Mouse (Mus musculus) limb, embryonic 14.5 days (tissue): ENCODE data around the gene Slc48a1. TPM values are rescaled to one million over a fixed set of nuclear protein-coding genes. Genes with fewer than 3 reads are reported as not detected.
A peak's percentile ranks its signal among the peaks of the same experiment; 100 is the strongest.

Experiments used
- ATAC-seq: fragments of 200-750 bp; cut with Nextera tagmentation; 2 replicates; pipeline ENCODE4 v1.8.0; 2017; ENCODE audit warnings: low read depth, moderate number of reproducible peaks, moderate TSS enrichment; ENCODE audit not compliant: low FRiP score
- DNase-seq: peaks from one replicate; pipeline ENCODE4 v3.0.0-alpha.2; 2015; ENCODE audit warnings: low spot score
- H3K27ac ChIP-seq: fragments of 300-500 bp; sonication (generic); replicated peaks from 2 replicates; pipeline ENCODE4 v1.5.1; 2014; ENCODE audit warnings: low read depth, mild to moderate bottlenecking, low read length, moderate library complexity, mixed read lengths
- H3K27me3 ChIP-seq: fragments of 300-500 bp; sonication (generic); 2 replicates; pipeline ENCODE4 v1.6.1; 2014; ENCODE audit warnings: low read length, mixed read lengths; ENCODE audit not compliant: control insufficient read depth, insufficient read depth
- H3K36me3 ChIP-seq: fragments of 300-500 bp; sonication (generic); 2 replicates; pipeline ENCODE4 v1.6.1; 2014; ENCODE audit warnings: mild to moderate bottlenecking, low read length, moderate library complexity, mixed read lengths; ENCODE audit not compliant: control insufficient read depth, insufficient read depth
- H3K4me1 ChIP-seq: fragments of 300-500 bp; sonication (generic); 2 replicates; pipeline ENCODE4 v1.6.1; 2014; ENCODE audit warnings: antibody characterized with exemption, low read length, mixed read lengths; ENCODE audit not compliant: control insufficient read depth, insufficient read depth
- H3K4me2 ChIP-seq: fragments of 300-500 bp; sonication (generic); replicated peaks from 2 replicates; pipeline ENCODE4 v1.6.1; 2014; ENCODE audit warnings: low read depth, mild to moderate bottlenecking, low read length, moderate library complexity; ENCODE audit not compliant: severe bottlenecking
- H3K4me3 ChIP-seq: fragments of 300-500 bp; sonication (generic); replicated peaks from 2 replicates; pipeline ENCODE4 v1.5.1; 2014; ENCODE audit warnings: low read length
- H3K9ac ChIP-seq: fragments of 300-500 bp; sonication (generic); 2 replicates; pipeline ENCODE4 v1.6.1; 2014; ENCODE audit warnings: mild to moderate bottlenecking, low read depth, low read length, moderate library complexity; ENCODE audit not compliant: severe bottlenecking
- H3K9me3 ChIP-seq: fragments of 300-500 bp; sonication (generic); 2 replicates; pipeline ENCODE4 v1.6.1; 2016; ENCODE audit warnings: low read length; ENCODE audit not compliant: control insufficient read depth
- POLR2A ChIP-seq: fragments of 200-500 bp; IDR thresholded peaks from 2 replicates; pipeline ENCODE4 v1.8.0; 2012; ENCODE audit warnings: inconsistent platforms, mild to moderate bottlenecking, moderate library complexity, borderline replicate concordance; ENCODE audit not compliant: insufficient read depth, insufficient read length; ENCODE audit errors: extremely low read depth
- WGBS: fragments of 180-500 bp; shearing (Covaris S2); extraction: QIAGEN DNeasy Blood & Tissue Kit; methylation state at CpG from one replicate; pipeline ENCODE4 v1.1.7; 2014; 5-methylcytosine and 5-hydroxymethylcytosine counted together
- polyA plus RNA-seq, 2 experiments: library from polyadenylated mRNA; depleted of rRNA in 1 of 2; stranded (reverse) in 1 of 2; unstranded in 1 of 2; fragments of >200 nt; fragmentation: Nextera tagmentation in 1 of 2; extraction: Ambion mirVana in 1 of 2; gene quantifications; 2 replicates each; pipeline versions ENCODE4 v1.2.1 to v1.2.3; 2012 to 2014

The Slc48a1 gene
- polyA plus RNA-seq, 2 experiments = 23.4 to 46.2 TPM

- WGBS = 2% methylated on average over 35 of the region's 84 CpGs
- H3K27ac ChIP-seq = peak overlapping the region; percentile 97
- H3K4me2 ChIP-seq = peak overlapping the region; percentile 79
- no peak for TF ChIP-seq POLR2A
- ATAC-seq = peak; percentile 86
- no peaks in the 10 kb centered on the region for H3K27me3 ChIP-seq
- peak; percentile 76 for DNase-seq
- H3K9ac ChIP-seq = peak overlapping the region; percentile 98
- H3K4me1 ChIP-seq = peaks cover 37% of the 10 kb centered on the region
- H3K4me3 ChIP-seq = peak overlapping the region; percentile 82
- H3K36me3 ChIP-seq = no peaks in the 10 kb centered on the region
- H3K9me3 ChIP-seq = no peaks in the 10 kb centered on the region
Observed at GRCm38 (mm10) chr15:97831242-97831986, 53.1 kb downstream of the Slc48a1 start.

GRCm38 (mm10) chr15:97831987-97832640, 53.8 kb downstream of the Slc48a1 start:
- Histone ChIP-seq H3K27ac (peak overlapping the region; percentile 97), H3K36me3 (no peaks in the 10 kb centered on the region), H3K4me3 (peak overlapping the region; percentile 82), H3K9me3 (no peaks in the 10 kb centered on the region), H3K27me3 (no peaks in the 10 kb centered on the region), H3K4me1 (peaks cover 34% of the 10 kb centered on the region), H3K9ac (peak overlapping the region; percentile 98), H3K4me2 (peak overlapping the region; percentile 79)
- TF ChIP-seq POLR2A = no peak
- DNase-seq (peak; percentile 58), ATAC-seq (no peak)
- 5% methylated on average over 10 of the region's 10 CpGs for WGBS

GRCm38 (mm10) chr15:97832764-97833479, 54.6 kb downstream of the Slc48a1 start:
- Histone ChIP-seq H3K9ac (no peak overlapping the region), H3K27me3 (no peaks in the 10 kb centered on the region), H3K27ac (no peak overlapping the region), H3K4me1 (peaks cover 42% of the 10 kb centered on the region), H3K9me3 (no peaks in the 10 kb centered on the region), H3K4me3 (no peak overlapping the region), H3K36me3 (no peaks in the 10 kb centered on the region), H3K4me2 (no peak overlapping the region)
- ATAC-seq (no peak), DNase-seq (no peak)
- no peak for TF ChIP-seq POLR2A
- WGBS = 67% methylated on average over 9 of the region's 9 CpGs

DNA sequence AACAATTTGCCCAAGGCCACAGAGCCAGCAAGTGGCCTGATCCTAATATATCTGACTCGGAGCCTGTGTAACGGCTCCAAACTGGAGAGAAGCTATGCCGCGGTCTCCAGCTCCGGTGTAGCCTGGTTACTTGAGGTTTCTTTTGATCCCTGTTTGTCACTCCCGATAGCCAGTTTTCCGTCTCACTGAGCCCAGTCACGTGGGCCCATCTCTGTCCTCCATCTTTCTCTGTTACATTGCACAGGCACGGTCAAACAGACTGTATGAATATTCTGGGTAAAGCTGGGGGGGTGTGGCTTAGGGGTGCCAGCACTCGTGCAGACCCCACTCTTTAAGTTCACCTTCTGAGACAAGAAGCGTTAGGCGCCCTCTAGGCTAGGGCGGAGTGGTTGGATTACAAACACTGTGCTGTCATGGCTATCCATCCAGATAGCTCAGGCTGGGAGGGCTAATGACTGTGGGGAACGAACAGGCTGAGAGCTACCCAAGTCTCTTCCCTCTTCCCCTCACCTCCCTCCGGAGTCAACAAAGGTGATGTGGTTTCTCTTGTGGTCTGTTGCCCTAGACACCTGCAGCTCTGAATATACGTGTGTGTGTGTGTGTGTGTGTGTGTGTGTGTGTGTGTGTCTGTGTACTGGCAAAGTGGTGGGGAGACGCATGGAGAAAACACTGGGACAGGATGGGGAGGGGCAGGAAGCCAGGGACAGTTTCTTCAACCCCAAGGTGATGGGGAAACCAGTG, 58.0 kb downstream of the Slc48a1 start:
- Histone ChIP-seq H3K4me2 (no peak overlapping the region), H3K9me3 (no peaks in the 10 kb centered on the region), H3K27ac (no peak overlapping the region), H3K27me3 (no peaks in the 10 kb centered on the region), H3K4me3 (no peak overlapping the region), H3K36me3 (no peaks in the 10 kb centered on the region), H3K9ac (no peak overlapping the region), H3K4me1 (peaks cover 33% of the 10 kb centered on the region)
- 45% methylated on average over 17 of the region's 17 CpGs for whole genome bisulfite sequencing
- no peak for ATAC-seq
- no peak for DNase-seq
- no peak for TF ChIP-seq POLR2A

DNA sequence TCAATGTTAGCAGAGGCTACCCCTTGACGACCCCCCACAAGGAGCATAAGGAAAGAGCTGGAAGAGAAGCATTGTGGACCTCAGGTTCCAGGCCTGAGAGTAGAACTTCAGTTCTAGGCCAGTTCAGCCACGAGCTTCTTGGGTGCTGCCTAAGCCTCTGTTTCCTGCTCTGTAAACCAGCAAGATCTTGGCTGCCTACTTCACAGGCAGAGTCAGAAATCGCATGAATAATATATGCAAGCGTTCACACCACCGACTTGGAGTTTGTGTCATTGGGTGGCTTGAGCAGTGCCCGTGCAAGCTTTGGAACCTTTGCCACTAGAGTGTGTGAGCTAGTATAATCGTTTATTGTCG, 58.6 kb downstream of the Slc48a1 start:
- DNase-seq (no peak), ATAC-seq (no peak)
- H3K27me3 ChIP-seq = no peaks in the 10 kb centered on the region
- no peak overlapping the region for H3K9ac ChIP-seq
- WGBS = 50% methylated on average over 8 of the region's 8 CpGs
- H3K9me3 ChIP-seq = no peaks in the 10 kb centered on the region
- no peak overlapping the region for H3K27ac ChIP-seq
- H3K4me3 ChIP-seq = no peak overlapping the region
- H3K4me1 ChIP-seq = peaks cover 33% of the 10 kb centered on the region
- no peak overlapping the region for H3K4me2 ChIP-seq
- TF ChIP-seq POLR2A = no peak
- H3K36me3 ChIP-seq = no peaks in the 10 kb centered on the region
